Mouse (Mus musculus) gastrocnemius, postnatal 10 days (tissue): ENCODE data around the gene Mthfr. TPM values are rescaled to one million over a fixed set of nuclear protein-coding genes. Genes with fewer than 3 reads are reported as not detected.
"Not testable (repeated sequence)": the region's sequence is repeated elsewhere in the genome, so short reads cannot be mapped to it uniquely, and the experiment has no call there.

Experiments used
- DNase-seq: peaks from one replicate; pipeline ENCODE4 v3.0.0; 2021; ENCODE audit warnings: mixed read lengths
- total RNA-seq, 2 experiments: library from RNA; stranded (reverse); gene quantifications; 2 replicates each; pipeline ENCODE4 v1.2.3; 2021

The Mthfr gene
- total RNA-seq, 2 experiments from 2014 or later: 20.0 to 23.4 TPM

DNA sequence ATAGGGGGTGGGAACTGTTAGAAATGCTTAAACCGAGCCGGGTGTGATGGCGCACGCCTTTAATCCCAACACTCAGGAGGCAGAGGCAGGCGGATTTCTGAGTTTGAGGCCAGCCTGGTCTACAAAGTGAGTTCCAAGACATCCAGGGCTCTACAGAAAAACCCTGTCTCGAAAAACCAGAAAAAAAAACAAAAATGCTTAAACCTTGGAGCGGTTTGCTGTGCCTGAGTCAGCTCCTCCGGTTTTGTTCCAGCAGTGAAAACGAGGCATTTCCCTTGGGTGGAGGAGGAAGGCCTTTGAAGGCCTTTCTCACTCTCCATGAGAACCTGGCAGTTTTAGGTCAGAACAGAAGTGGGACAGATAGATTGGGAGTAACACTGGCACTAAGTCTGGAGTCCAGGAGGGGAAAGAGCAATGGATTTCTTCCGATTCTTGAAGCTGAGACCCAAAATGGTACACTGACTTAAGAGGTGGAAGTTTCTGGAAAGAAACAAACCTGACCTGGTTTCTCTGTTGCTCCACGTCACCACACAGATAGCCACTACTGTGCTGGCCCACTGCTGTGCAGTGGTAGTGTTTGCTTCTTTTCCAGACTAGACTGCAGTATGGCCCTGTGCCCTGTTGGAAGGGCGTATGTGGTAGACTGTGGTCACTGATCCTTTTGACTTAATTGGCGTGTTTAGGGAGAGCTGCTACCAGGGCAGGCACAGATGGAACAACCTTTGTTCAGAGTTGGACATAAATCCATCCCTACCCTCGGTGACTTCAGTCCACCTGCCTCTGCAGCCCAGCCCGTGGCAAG lies 1.4 kb downstream of the Mthfr start:
- DNase-seq: peak; percentile 40

DNA sequence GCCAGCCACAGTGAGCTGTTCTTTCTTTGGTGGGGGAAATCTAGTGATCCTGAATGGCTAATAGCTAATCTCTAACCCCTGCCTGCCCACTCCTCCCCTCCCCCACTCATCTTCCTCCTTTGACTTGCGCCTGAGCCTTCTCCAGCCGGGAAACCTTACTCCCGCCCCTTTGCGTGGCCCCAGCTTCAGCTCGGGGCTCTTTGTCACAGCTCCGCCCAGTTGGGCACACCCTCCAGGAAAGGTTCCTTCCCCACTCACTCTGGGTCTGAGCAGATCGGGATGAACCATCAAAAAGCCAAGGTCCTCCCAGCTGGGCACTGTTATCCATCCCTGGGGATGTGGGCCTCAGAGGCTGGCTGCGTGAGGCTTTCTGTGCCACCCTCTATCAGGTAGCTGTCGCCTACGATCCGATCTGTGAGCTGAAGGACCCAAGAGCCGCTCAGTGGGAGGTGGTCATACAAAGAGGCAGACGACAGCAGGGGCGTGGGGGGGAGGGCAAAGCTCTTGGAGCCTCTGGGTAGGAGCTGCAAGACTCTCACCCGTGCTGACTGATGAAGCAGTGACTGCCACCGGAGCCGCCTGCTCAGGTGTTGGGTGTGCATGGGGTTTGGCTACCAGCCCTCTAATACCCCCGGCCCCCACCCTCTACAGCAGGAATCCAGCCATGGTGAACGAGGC lies 2.2 kb downstream of the Mthfr start:
- peak; percentile 69 for DNase-seq

DNA sequence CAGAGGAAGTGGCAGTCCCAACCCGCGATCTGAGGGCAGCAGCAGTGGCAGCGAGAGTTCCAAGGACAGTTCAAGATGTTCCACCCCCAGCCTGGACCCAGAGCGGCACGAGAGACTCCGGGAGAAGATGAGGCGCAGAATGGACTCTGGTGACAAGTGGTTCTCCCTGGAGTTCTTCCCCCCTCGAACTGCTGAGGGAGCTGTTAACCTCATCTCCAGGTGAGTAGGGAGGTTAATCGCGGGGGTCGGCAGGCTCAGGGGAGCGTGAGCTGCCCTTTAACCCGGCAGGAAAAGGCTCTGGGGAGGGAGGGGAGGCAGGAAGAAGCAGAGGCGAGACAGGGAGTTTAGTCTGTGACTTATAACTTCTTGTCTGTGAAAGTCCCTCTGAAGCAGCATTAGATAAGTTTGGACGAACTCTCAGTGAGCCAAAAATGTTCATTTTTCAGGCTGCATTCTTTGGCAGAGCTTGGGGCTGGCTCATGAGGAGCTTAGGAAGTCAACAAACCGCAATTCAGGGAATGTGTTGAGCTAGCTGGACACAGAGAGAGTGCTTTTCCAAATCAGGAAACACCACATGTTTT lies 2.8 kb downstream of the Mthfr start:
- DNase-seq: peak; percentile 41

DNA sequence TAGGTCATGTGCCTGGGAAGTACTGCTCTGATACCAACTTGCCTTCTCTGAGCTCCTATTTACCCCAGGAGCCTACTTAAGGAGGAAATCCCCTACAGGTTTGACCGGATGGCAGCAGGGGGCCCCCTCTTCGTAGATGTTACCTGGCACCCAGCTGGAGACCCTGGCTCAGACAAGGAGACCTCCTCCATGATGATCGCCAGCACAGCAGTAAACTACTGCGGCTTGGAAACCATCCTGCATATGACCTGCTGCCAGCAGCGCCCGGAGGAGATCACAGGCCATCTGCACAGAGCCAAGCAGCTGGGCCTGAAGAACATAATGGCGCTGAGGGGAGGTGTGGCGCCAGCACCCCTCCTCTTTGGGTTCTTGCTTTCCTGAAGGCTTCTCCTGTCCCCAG lies 4.5 kb downstream of the Mthfr start:
- DNase-seq: not testable (repeated sequence)

DNA sequence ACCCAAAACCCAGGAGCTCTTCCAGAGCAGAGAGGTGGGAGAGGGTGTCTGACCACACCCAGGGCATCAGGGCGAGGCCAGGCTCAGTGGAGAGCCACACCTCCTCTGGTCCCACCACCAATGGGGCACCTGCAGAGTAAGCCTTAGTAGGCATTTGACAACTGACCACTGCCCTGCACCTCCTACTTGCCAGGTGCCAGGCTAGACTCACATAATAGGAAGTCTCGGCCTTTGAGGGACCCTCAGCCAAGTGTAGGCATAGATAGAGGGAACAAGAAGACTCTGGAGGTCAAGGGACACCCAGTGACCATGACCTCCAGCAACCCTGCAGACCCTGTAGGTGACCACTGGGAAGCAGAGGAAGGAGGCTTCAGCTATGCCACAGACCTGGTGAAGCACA lies 5.2 kb downstream of the Mthfr start:
- DNase-seq: no peak

DNA sequence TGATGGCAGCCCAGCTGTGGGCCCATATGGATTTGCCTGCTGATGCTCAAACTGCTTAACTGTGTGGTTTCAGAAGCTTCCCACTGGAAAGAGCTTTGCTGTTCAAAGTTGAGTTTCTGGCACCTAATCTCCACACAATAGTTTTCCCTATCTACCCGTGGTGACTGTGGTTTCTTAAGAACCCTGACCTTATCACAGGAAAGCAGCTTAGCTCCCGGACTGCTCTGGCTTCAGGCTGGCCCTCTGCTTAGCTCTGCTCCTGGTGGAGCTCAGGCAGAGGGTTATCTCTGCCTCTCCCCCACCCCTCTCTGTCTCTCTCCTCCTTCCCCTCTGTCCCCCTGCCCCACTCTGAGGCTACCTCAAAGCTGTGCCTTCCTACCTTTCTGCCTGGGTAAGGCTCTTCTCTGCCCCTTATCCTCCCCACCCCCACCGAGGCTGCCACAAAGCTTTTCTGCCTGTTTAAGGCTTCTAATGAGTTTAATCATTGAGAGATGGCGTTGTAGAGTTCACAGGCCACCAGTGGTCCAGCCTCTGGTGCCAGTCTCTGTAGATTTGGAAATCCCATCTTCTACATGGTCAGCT lies 7.7 kb downstream of the Mthfr start:
- DNase-seq: no peak

DNA sequence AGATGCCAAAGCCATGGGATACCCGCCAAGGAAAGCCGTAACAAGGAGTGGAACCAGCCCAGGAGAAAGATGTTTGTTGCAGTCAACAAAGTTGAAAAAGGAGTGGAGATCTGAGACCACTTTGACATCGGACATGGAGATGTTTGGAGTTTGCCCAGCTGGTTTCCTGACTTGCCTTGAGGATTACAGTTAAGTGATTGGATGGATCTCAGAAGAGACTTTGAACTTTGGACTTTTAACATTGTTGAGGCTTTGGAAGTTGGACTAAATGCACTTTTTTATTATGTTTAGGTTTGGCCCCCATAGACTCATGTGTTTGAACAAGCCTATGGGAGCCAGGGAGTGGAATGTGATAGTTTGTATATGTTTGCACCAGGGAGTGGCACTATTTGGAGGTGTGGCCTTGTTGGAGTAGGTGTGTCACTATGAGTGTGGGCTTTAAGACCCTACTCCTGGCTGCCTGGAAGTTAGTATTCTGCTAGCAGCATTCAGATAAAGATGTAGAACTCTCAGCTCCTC lies 11.6 kb downstream of the Mthfr start:
- DNase-seq: not testable (repeated sequence)

DNA sequence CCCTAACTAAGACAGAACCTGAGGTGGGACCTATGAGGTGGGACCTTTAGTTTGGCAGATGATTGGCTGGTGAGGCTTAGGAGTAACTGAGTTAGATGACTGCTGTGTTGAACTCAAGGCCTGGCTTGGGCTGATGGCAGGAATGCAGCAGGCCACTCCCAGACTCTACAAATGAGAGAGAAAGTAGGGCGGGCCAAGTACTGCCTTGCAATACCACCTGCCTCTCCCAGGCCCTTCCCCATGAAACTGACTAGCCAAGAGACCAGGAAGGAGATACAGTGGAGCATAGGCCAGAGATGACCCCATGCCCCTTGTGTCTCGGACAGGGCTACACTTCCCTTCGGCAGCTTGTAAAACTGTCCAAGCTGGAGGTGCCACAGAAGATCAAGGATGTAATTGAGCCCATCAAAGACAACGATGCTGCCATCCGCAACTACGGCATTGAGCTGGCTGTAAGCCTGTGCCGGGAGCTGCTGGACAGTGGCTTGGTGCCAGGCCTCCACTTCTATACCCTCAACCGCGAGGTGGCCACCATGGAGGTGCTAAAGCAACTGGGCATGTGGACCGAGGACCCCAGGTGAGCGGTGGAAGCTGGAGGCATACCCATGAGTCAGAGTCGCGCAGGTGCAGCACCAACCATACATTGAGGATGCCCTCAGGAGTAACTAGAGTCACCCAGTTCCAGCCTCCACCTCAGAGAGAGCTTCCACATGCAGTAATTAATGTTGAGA lies 12.3 kb downstream of the Mthfr start:
- DNase-seq: no peak

DNA sequence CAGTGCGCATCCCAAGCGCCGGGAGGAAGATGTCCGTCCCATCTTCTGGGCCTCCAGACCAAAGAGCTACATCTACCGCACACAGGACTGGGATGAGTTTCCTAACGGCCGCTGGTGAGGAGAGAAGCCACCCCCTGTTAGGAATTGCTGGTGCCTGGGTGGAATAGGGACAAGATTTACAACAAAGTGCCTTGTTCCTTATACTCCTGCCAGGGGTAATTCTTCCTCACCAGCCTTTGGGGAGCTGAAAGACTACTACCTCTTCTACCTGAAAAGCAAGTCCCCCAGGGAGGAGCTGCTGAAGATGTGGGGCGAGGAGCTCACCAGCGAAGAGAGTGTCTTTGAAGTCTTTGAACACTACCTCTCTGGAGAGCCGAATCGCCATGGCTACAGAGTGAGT lies 13.0 kb downstream of the Mthfr start:
- no peak for DNase-seq

DNA sequence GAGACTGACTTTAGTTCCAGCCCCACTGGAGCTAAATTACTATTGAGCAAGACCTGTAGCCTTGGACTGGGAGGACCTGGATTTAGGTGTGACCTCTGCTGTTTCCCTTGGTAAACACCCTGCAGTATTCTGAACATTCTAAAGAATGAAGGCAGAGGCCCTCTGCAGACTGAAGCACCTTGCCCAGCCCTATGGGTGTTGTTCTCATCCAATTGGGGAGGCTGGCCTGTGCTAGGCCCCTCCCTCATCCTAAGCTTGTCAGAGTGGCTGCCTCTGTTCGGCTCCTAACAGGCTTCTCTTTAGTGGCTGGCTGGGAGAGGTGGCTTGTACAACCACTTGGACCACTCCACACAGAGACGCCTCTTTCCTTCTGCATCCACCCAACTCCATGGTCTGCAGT lies 14.1 kb downstream of the Mthfr start:
- no peak for DNase-seq

DNA sequence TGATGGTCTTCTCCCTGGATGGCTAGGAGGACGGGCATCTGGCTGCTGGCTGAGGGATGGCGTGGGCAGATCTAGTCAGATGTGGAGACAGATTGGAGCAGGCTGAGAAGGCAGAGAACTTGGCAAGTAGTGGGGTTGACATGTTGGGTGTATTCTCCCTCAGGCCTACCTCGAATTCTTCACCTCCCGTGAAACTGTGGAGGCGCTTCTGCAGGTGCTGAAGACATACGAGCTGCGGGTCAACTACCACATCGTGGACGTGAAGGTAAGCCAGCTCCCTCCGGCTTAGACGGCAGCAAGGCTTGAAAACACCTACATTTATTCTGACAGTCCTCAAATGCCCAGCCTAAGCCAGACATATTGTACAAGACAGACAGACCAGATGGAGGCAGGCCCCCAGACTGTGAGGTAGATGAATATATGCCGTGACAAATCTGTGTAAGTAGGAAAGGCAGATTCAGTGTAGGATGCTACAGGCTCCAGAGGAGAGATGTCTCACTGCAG lies 14.6 kb downstream of the Mthfr start:
- DNase-seq: no peak

DNA sequence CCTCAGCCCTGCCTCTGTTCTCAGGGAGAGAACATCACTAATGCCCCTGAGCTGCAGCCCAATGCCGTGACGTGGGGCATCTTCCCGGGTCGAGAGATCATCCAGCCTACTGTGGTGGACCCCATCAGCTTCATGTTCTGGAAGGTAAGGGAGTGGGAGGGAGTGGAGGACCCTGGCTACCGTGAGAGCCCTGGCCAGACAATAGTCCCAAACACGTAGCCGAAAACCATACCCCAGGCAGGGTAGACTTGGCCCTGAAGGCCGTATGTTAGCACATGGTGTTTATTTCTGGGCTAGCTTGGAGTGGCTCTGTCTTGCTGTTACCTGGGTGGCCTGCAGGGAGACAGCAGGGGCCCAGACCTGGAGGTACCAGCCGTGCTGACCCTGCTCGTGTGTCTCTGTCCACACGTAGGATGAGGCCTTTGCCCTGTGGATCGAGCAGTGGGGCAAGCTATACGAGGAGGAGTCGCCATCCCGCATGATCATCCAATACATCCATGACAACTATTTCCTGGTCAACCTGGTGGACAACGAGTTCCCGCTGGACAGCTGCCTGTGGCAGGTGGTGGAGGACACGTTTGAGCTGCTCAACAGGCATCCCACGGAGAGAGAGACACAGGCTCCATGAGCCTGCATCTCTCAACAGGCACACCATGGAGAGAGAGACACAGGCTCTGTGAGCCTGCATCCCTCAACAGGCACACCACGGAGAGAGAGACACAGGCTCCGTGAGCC lies 16.3 kb downstream of the Mthfr start:
- DNase-seq: no peak

DNA sequence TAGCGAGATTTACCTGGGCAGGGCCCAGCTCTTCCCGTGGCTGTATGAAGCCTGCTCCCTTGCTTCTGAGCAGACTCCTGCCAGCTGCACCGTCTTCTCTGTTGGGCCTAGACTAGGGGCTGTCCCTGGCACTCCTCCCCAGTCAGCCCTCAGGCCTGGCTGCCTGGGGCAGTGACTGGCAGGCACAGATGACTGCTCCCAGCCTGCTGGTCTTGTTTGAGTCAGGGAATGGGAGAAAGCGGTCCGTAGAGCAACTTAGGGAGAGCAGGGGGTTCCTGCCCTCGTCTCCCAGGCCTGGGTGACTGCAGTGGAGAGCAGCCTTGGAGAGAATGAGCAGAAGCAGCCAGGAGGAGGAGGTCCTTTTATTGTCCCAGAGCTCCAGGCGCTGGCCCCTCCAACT lies 17.4 kb downstream of the Mthfr start:
- DNase-seq: peak; percentile 52

DNA sequence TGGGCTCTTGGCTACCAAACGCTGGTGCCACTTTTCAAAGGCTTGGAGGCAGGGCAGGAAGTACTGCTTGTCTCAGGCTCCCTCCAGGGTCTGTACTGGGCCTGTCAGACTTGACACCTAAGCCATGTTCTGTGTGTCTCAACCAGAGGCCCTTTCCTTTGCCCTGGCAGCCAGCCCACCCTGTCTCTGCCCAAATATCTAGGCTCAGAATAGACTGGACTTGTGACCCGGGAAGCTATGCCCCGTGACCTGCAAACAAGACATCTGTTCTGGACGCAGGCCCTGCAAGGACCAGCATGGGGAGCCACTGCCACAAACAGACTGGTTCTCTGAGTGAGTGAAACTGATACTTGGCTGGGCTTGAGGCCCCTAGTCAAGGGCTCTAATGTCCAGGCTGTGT lies 17.9 kb downstream of the Mthfr start:
- peak; percentile 86 for DNase-seq

DNA sequence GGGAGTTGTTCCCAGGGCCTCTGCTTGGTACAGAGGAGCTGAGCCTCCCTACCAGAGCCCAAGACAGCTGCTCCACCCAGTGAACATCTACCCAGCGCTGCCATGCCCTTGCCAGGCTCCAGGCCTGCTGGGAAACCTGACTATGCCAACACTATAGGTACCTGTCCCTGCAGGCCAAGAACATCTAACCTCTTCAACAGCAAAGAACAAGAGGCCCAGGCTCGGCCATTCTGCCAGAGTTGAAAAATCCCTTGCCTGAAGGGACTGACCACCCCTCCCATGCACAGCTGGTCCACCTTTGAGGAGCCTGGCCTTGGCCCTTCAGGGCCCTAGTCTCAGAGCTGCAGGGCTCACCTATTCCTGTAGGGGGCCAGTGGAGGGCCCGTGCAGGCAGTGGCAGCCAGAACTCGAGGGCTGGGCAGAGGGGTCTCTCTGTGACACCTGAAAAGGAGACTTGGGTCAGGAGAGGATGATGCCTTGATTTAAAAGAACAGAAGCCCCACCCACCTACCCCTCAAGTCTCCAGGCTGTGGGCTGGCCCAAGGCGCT lies 18.9 kb downstream of the Mthfr start:
- DNase-seq: peak; percentile 13

DNA sequence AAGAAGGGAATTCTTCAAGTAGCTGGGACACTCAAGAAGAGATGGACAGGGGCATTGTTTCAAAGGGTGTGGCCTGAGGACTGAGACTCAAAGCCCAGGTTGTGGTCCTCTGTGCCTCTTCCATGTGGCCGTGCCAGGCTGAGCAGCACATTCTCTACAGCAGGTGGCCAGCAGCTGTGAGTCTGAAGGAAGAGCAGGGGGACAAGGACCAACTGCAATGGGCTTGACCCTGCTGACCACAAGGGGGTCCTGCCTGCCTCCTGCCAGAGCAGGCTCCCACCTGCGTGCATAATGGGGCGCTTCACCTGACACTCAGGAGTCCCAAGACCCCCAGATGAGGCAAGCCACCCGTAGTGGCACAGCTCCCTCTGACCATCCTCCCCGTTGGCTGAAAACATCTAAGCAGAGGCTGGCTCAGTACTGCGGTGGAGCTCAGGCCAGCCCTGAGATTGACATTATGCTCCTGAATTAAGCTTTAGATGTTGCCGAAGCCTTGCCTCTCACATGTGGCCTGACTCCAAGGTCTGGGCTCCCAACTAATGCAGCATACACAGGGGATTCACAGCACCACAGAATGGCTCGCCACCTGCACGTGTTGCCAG lies 19.4 kb downstream of the Mthfr start:
- peak; percentile 3 for DNase-seq

DNA sequence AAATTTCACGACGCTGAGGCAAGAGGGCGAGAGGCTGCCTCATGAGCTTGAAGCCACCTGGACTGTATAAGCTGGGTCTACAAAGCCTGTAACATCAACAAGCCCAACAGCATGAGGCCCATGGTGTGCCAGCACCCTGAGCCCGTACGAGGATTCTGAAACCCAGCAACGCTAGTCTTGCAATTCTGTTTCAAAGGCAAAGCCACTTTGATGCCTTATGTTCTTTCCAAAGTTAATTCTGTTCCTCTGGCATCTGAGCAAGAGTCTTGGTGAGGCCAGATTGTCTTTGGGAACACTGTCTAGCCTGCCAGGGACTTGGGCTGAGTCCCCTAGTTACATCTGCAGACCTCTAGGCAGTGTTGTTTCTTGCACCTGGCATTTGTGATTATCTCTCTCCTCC lies 20.1 kb downstream of the Mthfr start:
- DNase-seq: peak; percentile 5

DNA sequence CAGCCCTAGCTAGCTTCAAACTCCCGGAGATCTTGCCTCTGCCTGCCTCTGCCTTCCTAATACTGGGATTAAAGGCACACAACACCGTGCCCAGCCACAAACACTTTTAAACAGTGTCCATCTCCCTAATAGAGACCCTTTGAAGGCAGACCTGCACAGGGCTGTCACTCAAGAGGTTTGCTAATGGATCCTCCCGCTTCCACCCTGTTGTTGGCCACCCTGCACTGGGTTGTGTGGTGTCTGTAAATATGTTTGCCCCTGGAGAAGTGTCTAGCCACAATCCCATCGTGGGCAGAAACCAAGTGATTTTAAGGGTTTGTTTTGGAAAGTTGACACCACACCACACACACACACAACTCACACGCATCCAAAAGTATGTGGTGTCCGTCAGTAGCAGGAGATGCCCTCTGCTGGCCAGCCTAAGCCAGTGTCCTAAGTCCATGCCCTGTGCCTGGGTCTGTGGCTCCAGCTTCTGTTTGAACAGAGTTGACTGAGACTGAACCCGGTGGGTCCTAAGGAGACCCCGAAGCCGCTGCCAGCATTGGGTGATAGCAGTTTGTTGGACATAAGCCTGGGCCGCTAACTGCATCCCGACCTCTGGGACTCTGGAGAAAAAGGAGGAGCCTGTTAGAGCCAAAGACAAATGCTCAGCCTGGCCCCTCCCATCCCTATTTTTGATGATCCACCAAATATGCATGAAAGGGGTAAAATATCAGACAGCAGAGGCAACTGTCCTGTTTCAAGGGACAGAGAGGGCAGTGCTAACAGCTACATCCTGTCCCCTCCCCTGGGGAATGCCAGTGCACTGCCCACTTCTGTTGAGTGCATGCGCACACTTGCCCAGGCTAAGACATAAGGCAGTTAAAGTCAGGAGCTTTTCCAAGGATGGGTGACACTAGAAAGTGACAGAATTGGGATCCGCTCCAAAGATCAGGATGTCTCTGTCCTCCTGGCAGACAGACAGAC lies 21.5 kb downstream of the Mthfr start:
- DNase-seq: peak; percentile 57

DNA sequence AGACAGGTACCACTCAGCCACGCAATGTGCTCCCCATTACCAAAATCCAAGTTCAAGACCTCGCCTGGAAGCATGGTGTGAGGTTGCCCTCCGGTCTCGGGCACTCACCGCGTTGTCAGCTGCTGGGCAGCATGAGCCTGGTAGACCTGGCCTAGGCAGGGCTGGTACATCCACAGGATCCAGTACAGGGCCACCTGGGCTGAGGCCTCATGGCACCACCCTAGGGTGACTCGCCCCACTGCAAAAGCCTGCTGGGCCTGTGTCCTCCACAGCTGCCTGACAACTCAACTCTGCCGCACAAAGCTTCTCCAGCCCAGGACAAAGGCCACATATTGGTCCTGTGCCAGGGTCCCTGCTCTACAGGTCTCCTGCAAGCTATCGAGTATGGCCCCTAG lies 22.2 kb downstream of the Mthfr start:
- DNase-seq: no peak
